Mouse (Mus musculus) MEL (cell line): ENCODE measurements at regions not wholly inside any gene's neighbourhood (a gene's known extent, or its start where the extent isn't known, plus 50 kb on each side); places are given as distances from the start of the nearest gene placed in this dataset.

ENCODE experiments used
- DNase-seq: peaks from one replicate; pipeline ENCODE4 v3.0.0; 2011; ENCODE audit warnings: low read depth, low spot score
- H3K27ac ChIP-seq: 2 replicates; pipeline ENCODE4 v1.5.1; 2012; ENCODE audit warnings: low read depth, mild to moderate bottlenecking, control low read depth, low read length, moderate library complexity; ENCODE audit not compliant: control insufficient read depth
- H3K27me3 ChIP-seq, 2 experiments: fragments of 150-350 bp in 1 of 2; sonication (generic) in 1 of 2; 2 replicates each; pipeline ENCODE4 v1.6.1; 2012; ENCODE audit warnings: low read length in 2 of 2, mild to moderate bottlenecking in 2 of 2, improper control_type of control experiment in 1 of 2, moderate library complexity in 1 of 2; ENCODE audit not compliant: insufficient read depth in 2 of 2, control insufficient read depth in 1 of 2
- H3K36me3 ChIP-seq, 2 experiments: 2 replicates each; pipeline ENCODE4 v1.6.1; 2012 to 2014; ENCODE audit warnings: low read length in 2 of 2, improper control_type of control experiment in 1 of 2, inconsistent platforms in 1 of 2, mild to moderate bottlenecking in 1 of 2; ENCODE audit not compliant: insufficient read depth in 2 of 2, control insufficient read depth in 1 of 2
- H3K4me1 ChIP-seq, 2 experiments: fragments of 150-350 bp in 1 of 2; sonication (generic) in 1 of 2; 2 replicates each; pipeline ENCODE4 v1.6.1; 2012; ENCODE audit warnings: low read length in 2 of 2, improper control_type of control experiment in 1 of 2, mild to moderate bottlenecking in 1 of 2; ENCODE audit not compliant: insufficient read depth in 2 of 2, control insufficient read depth in 1 of 2
- H3K4me3 ChIP-seq, 2 experiments: fragments of 150-350 bp in 1 of 2; sonication (generic) in 1 of 2; 2 replicates each; pipeline ENCODE4 v1.5.1; 2012; ENCODE audit warnings: low read depth in 2 of 2, low read length in 2 of 2, mild to moderate bottlenecking in 2 of 2, moderate library complexity in 2 of 2, control low read depth in 1 of 2, improper control_type of control experiment in 1 of 2; ENCODE audit not compliant: control insufficient read depth in 1 of 2, insufficient read depth in 1 of 2
- H3K79me2 ChIP-seq: 2 replicates; pipeline ENCODE4 v1.6.1; 2012; ENCODE audit warnings: mild to moderate bottlenecking, low read length, moderate library complexity; ENCODE audit not compliant: control insufficient read depth, poor library complexity, insufficient read depth
- H3K9ac ChIP-seq: 2 replicates; pipeline ENCODE4 v1.6.1; 2012; ENCODE audit warnings: low read depth, mild to moderate bottlenecking, control low read depth, low read length, moderate library complexity; ENCODE audit not compliant: control insufficient read depth, poor library complexity, severe bottlenecking
- H3K9me3 ChIP-seq: fragments of 150-350 bp; sonication (generic); replicated peaks from 2 replicates; pipeline ENCODE4 v1.6.1; 2012; ENCODE audit warnings: mild to moderate bottlenecking, low read length, improper control_type of control experiment, moderate library complexity; ENCODE audit not compliant: insufficient read depth
- BHLHE40 ChIP-seq: IDR thresholded peaks from 2 replicates; pipeline ENCODE4 v1.6.1; 2012; ENCODE audit warnings: low read depth, mild to moderate bottlenecking, inconsistent platforms, low read length, improper control_type of control experiment, borderline replicate concordance
- CHD1 ChIP-seq: IDR thresholded peaks from 2 replicates; pipeline ENCODE4 v1.6.1; 2012; ENCODE audit warnings: low read depth, mild to moderate bottlenecking, inconsistent platforms, low read length, improper control_type of control experiment
- CHD2 ChIP-seq: IDR thresholded peaks from 2 replicates; pipeline ENCODE4 v1.6.1; 2011; ENCODE audit warnings: low read length, improper control_type of control experiment
- CTCF ChIP-seq, 3 experiments: IDR thresholded peaks in 2 of 3; conservative IDR thresholded peaks in 1 of 3; 2 replicates each; pipeline ENCODE4 v1.5.1; 2011 to 2012; ENCODE audit warnings: low read length in 3 of 3, low read depth in 2 of 3, mild to moderate bottlenecking in 2 of 3, improper control_type of control experiment in 1 of 3, inconsistent platforms in 1 of 3, mixed read lengths in 1 of 3, moderate library complexity in 1 of 3; ENCODE audit not compliant: control insufficient read depth in 1 of 3, insufficient read depth in 1 of 3, poor library complexity in 1 of 3, severe bottlenecking in 1 of 3
- EP300 ChIP-seq, 2 experiments: IDR thresholded peaks; 2 replicates each; pipeline ENCODE4 v1.6.1; 2011; ENCODE audit warnings: improper control_type of control experiment in 2 of 2, low read length in 2 of 2, low read depth in 1 of 2, mild to moderate bottlenecking in 1 of 2
- ETS1 ChIP-seq: IDR thresholded peaks from 2 replicates; pipeline ENCODE4 v1.6.1; 2012; ENCODE audit warnings: low read depth, mild to moderate bottlenecking, inconsistent platforms, low read length, improper control_type of control experiment, moderate library complexity
- GATA1 ChIP-seq: IDR thresholded peaks from 2 replicates; pipeline ENCODE4 v1.6.1; 2011; ENCODE audit warnings: low read depth, low read length, improper control_type of control experiment
- KAT2A ChIP-seq: conservative IDR thresholded peaks from 2 replicates; pipeline ENCODE4 v1.6.1; 2012; ENCODE audit warnings: low read depth, low read length, improper control_type of control experiment, inconsistent platforms
- MAFK ChIP-seq: IDR thresholded peaks from 2 replicates; pipeline ENCODE4 v1.6.1; 2011; ENCODE audit warnings: low read depth, mild to moderate bottlenecking, low read length, improper control_type of control experiment, borderline replicate concordance
- MAX ChIP-seq: IDR thresholded peaks from 2 replicates; pipeline ENCODE4 v1.6.1; 2011; ENCODE audit warnings: low read length, improper control_type of control experiment
- MXI1 ChIP-seq: IDR thresholded peaks from 2 replicates; pipeline ENCODE4 v1.6.1; 2011; ENCODE audit warnings: mild to moderate bottlenecking, low read depth, low read length, improper control_type of control experiment
- NELFE ChIP-seq: IDR thresholded peaks from 2 replicates; pipeline ENCODE4 v1.6.1; 2011; ENCODE audit warnings: low read depth, low read length, improper control_type of control experiment
- RCOR1 ChIP-seq: IDR thresholded peaks from 2 replicates; pipeline ENCODE4 v1.6.1; 2012; ENCODE audit warnings: low read depth, mild to moderate bottlenecking, inconsistent platforms, low read length, improper control_type of control experiment
- TAL1 ChIP-seq: IDR thresholded peaks from 2 replicates; pipeline ENCODE4 v1.6.1; 2012; ENCODE audit warnings: mild to moderate bottlenecking, inconsistent platforms, low read length, moderate library complexity, mixed read lengths
- TCF12 ChIP-seq: IDR thresholded peaks from 2 replicates; pipeline ENCODE4 v1.6.1; 2014; ENCODE audit warnings: low read depth, mild to moderate bottlenecking, inconsistent platforms, low read length, improper control_type of control experiment, moderate library complexity
- ZC3H11A ChIP-seq: IDR thresholded peaks from 2 replicates; pipeline ENCODE4 v1.6.1; 2012; ENCODE audit warnings: low read depth, mild to moderate bottlenecking, inconsistent platforms, low read length, improper control_type of control experiment
- ZNF384 ChIP-seq: IDR thresholded peaks from 2 replicates; pipeline ENCODE4 v1.6.1; 2012; ENCODE audit warnings: low read depth, mild to moderate bottlenecking, inconsistent platforms, low read length, improper control_type of control experiment

- no peak for TF ChIP-seq CHD2
- TF ChIP-seq CHD1, result no peak
- TF ChIP-seq CTCF (IDR thresholded peaks at IDR 0.05 in 2 of 3, conservative IDR thresholded peaks at IDR 0.05 in 1 of 3; ENCODE audit: control insufficient read depth in 1 of 3, insufficient read depth in 1 of 3, low read depth in 2 of 3, low read length in 3 of 3, poor library complexity in 1 of 3, severe bottlenecking in 1 of 3), result no peak
- peaks cover 0 to 5% of the 10 kb centered on the region in 2 experiments; a peak in 1 of 4 replicates for H3K36me3 ChIP-seq
- H3K9ac ChIP-seq, result no peak overlapping the region
- peaks cover 0 to 3% of the 10 kb centered on the region in 2 experiments; a peak in 1 of 4 replicates for H3K4me1 ChIP-seq
- no peaks in the 10 kb centered on the region for H3K9me3 ChIP-seq
- H3K27me3 ChIP-seq, result no peaks in the 10 kb centered on the region
- no peak overlapping the region for H3K27ac ChIP-seq
- DNase-seq, result no peak
- H3K4me3 ChIP-seq, result no peak overlapping the region
- H3K79me2 ChIP-seq, result no peaks in the 10 kb centered on the region
These were observed 1070.6 kb downstream of the Diaph2 start for GRCm38 (mm10) chrX:130820168-130820567.

GRCm38 (mm10) chrX:130823943-130824342 lies 1074.4 kb downstream of the Diaph2 start:
- Histone ChIP-seq H3K27me3 (no peaks in the 10 kb centered on the region), H3K27ac (no peak overlapping the region), H3K4me3 (no peak overlapping the region), H3K36me3 (peaks cover 0 to 1% of the 10 kb centered on the region in 2 experiments; a peak in 1 of 4 replicates), H3K79me2 (no peaks in the 10 kb centered on the region), H3K4me1 (no peaks in the 10 kb centered on the region), H3K9ac (no peak overlapping the region), H3K9me3 (no peaks in the 10 kb centered on the region)
- TF ChIP-seq MAX (no peak), MXI1 (no peak), ZC3H11A (no peak), ETS1 (no peak), BHLHE40 (no peak), TAL1 (no peak), GATA1 (no peak)
- no peak for DNase-seq

- H3K36me3 ChIP-seq, result peaks cover 0 to 7% of the 10 kb centered on the region in 2 experiments; a peak in 2 of 4 replicates
- peak; percentile 56 for DNase-seq
- no peak overlapping the region for H3K4me3 ChIP-seq
- no peak overlapping the region for H3K27ac ChIP-seq
- no peaks in the 10 kb centered on the region for H3K79me2 ChIP-seq
- TF ChIP-seq NELFE (no peak), ZNF384 (no peak), ETS1 (peak; percentile 72), EP300 (IDR thresholded peaks at IDR 0.05; ENCODE audit: low read depth in 1 of 2, low read length in 2 of 2) (peak; percentile 87 to 90), CHD2 (no peak), BHLHE40 (0 out of 2 replicates have a peak, but pooled peaks have one; percentile 26), TCF12 (peak; percentile 94), GATA1 (peak; percentile 94), MAFK (no peak), KAT2A (no peak), RCOR1 (peak; percentile 98), MXI1 (no peak)
- no peaks in the 10 kb centered on the region for H3K4me1 ChIP-seq
- H3K27me3 ChIP-seq, result no peaks in the 10 kb centered on the region
- no peak overlapping the region for H3K9ac ChIP-seq
- H3K9me3 ChIP-seq, result no peaks in the 10 kb centered on the region
These were observed 1086.3 kb downstream of the Diaph2 start for GRCm38 (mm10) chrX:130835835-130836234.
